Mouse (Mus musculus): ENCODE measurements around the gene Polrmt. TPM values are rescaled to one million over a fixed set of nuclear protein-coding genes. Genes with fewer than 3 reads are reported as not detected.

Gene Polrmt
- total and polyA plus RNA-seq, 2 experiments from 2014 or later, result 29.7 to 36.5 TPM

DNA sequence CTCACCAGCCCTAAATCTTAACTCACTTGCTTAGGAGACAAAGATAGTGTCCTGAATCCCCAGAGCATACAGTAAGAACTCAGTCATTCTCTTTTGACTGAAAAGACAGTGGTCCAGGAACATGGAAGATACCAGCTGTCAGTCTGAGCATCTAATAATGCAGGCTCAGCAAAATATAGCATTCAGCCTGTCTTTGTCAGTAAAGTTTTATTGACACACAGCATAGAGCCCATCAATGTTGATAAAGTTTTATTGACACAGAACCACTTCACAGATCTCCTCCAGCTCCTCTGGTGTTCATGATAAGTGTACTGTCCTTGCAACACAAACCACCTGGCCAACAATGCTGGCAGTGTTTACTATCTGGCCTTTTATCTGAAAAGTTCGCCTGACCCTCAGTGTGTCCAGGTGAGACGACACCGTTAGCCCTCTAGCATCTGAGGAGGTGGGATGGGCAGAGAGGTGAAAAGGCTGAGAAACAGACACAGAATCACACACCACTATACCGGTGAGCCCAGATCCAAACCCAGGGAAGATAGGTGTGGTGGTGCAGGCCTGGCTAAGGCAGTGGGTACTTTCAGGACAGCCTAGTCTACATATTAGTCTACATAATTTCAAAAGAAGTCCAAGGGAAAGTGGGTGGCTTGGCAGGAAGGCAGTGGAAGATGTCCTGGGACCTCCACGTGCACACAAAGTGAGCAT, 46.1 kb upstream of the Polrmt start:
- 88% methylated on average over 5 of the region's 5 CpGs for WGBS
- H3K27ac ChIP-seq, result no peak overlapping the region
- TF ChIP-seq CTCF (IDR thresholded peaks at IDR 0.05; ENCODE audit: low read depth), result no peak
- no peak overlapping the region for H3K4me3 ChIP-seq (ENCODE audit: low read length)
- H3K27me3 ChIP-seq (ENCODE audit: insufficient read depth, low read length), result no peaks in the 10 kb centered on the region
- ATAC-seq, result no peak
- DNase-seq (ENCODE audit: low spot score), result no peak
- no peaks in the 10 kb centered on the region for H3K36me3 ChIP-seq (ENCODE audit: insufficient read depth, low read length)
- H3K9ac ChIP-seq (replicated peaks; ENCODE audit: low read length), result no peak overlapping the region
- no peaks in the 10 kb centered on the region for H3K9me3 ChIP-seq (ENCODE audit: low read length)
- peaks cover 13% of the 10 kb centered on the region for H3K4me1 ChIP-seq (ENCODE audit: insufficient read depth, low read length)
- no peak overlapping the region; the same call in 1 of the 2 replicates for H3K4me2 ChIP-seq (ENCODE audit: low read depth, low read length)

GRCm38 (mm10) chr10:79790861-79791260, 44.5 kb upstream of the Polrmt start, which contains the start of gene Prss57:
Prss57 (minus strand) TSS chr10:79790961.
- Histone ChIP-seq H3K36me3 (ENCODE audit: insufficient read depth, low read length) (no peaks in the 10 kb centered on the region), H3K27me3 (ENCODE audit: insufficient read depth, low read length) (no peaks in the 10 kb centered on the region), H3K4me1 (ENCODE audit: insufficient read depth, low read length) (peaks cover 9% of the 10 kb centered on the region), H3K4me3 (ENCODE audit: low read length) (no peak within 1 kb of the TSS), H3K4me2 (ENCODE audit: low read depth, low read length) (no peak within 1 kb of the TSS), H3K9ac (replicated peaks; ENCODE audit: low read length) (no peak within 1 kb of the TSS), H3K27ac (no peak within 1 kb of the TSS), H3K9me3 (ENCODE audit: low read length) (no peaks in the 10 kb centered on the region)
- DNase-seq (ENCODE audit: low spot score), result no peak
- ATAC-seq, result no peak
- TF ChIP-seq CTCF (IDR thresholded peaks at IDR 0.05; ENCODE audit: low read depth), result no peak
- WGBS, result 86% methylated on average over 4 of the region's 4 CpGs

- Histone ChIP-seq H3K4me3 (ENCODE audit: low read length) (no peak overlapping the region), H3K9me3 (ENCODE audit: low read length) (no peaks in the 10 kb centered on the region), H3K36me3 (ENCODE audit: insufficient read depth, low read length) (no peaks in the 10 kb centered on the region), H3K4me1 (ENCODE audit: insufficient read depth, low read length) (0 out of 2 replicates have a peak, but pooled peaks cover under 1% of the 10 kb centered on the region), H3K27me3 (ENCODE audit: insufficient read depth, low read length) (no peaks in the 10 kb centered on the region), H3K9ac (replicated peaks; ENCODE audit: low read length) (no peak overlapping the region), H3K27ac (no peak overlapping the region), H3K4me2 (ENCODE audit: low read depth, low read length) (no peak overlapping the region)
- 49% methylated on average over 2 of the region's 2 CpGs for WGBS
- ATAC-seq, result no peak
- DNase-seq (ENCODE audit: low spot score), result no peak
- no peak for TF ChIP-seq CTCF (IDR thresholded peaks at IDR 0.05; ENCODE audit: low read depth)
Observed at GRCm38 (mm10) chr10:79789581-79789980, 43.2 kb upstream of the Polrmt start.

- H3K9ac ChIP-seq (replicated peaks; ENCODE audit: low read length), result no peak overlapping the region
- H3K27me3 ChIP-seq (ENCODE audit: insufficient read depth, low read length), result no peaks in the 10 kb centered on the region
- no peaks in the 10 kb centered on the region for H3K4me1 ChIP-seq (ENCODE audit: insufficient read depth, low read length)
- WGBS, result 36% methylated on average over 7 of the region's 7 CpGs
- DNase-seq (ENCODE audit: low spot score), result peak; percentile 87
- H3K27ac ChIP-seq, result no peak overlapping the region
- ATAC-seq, result no peak
- H3K9me3 ChIP-seq (ENCODE audit: low read length), result no peaks in the 10 kb centered on the region
- H3K4me2 ChIP-seq (ENCODE audit: low read depth, low read length), result no peak overlapping the region
- no peaks in the 10 kb centered on the region for H3K36me3 ChIP-seq (ENCODE audit: insufficient read depth, low read length)
- H3K4me3 ChIP-seq (ENCODE audit: low read length), result no peak overlapping the region
- TF ChIP-seq CTCF (IDR thresholded peaks at IDR 0.05; ENCODE audit: low read depth), result peak; percentile 91
Observed at GRCm38 (mm10) chr10:79788386-79789158, 42.2 kb upstream of the Polrmt start.

- ATAC-seq (no peak), DNase-seq (ENCODE audit: low spot score) (peak; percentile 55)
- H3K4me3 ChIP-seq (ENCODE audit: low read length), result no peak overlapping the region
- H3K27ac ChIP-seq, result no peak overlapping the region
- no peak overlapping the region for H3K9ac ChIP-seq (replicated peaks; ENCODE audit: low read length)
- H3K4me1 ChIP-seq (ENCODE audit: insufficient read depth, low read length), result peaks cover 4% of the 10 kb centered on the region; the same call in 1 of the 2 replicates
- no peaks in the 10 kb centered on the region for H3K27me3 ChIP-seq (ENCODE audit: insufficient read depth, low read length)
- WGBS, result 37% methylated on average over 27 of the region's 27 CpGs
- H3K9me3 ChIP-seq (ENCODE audit: low read length), result no peaks in the 10 kb centered on the region
- no peak overlapping the region for H3K4me2 ChIP-seq (ENCODE audit: low read depth, low read length)
- H3K36me3 ChIP-seq (ENCODE audit: insufficient read depth, low read length), result no peaks in the 10 kb centered on the region
- TF ChIP-seq CTCF (IDR thresholded peaks at IDR 0.05; ENCODE audit: low read depth), result peak; percentile 55
Observed at GRCm38 (mm10) chr10:79783920-79784800, 37.8 kb upstream of the Polrmt start.

DNA sequence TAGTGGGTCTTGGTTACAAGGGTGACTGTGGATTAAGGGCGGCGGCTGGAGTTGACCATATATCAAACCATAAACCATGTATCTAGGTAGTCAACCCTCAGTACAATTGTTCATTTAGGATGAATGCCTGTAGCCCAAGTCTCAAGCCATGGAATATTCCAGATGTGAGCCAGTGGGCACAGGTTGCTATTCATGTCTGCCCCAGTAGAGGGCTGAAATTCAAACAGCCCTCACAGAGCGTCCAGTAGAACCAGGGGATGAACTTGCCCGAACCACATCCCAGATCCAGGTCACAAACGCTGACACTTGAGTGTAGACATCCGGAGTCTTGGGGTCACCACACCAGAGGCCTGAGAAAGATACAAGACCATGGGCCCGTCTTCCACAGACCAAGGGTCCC, 36.7 kb upstream of the Polrmt start:
- no peak overlapping the region for H3K4me3 ChIP-seq (ENCODE audit: low read length)
- H3K4me1 ChIP-seq (ENCODE audit: insufficient read depth, low read length), result peaks cover 4% of the 10 kb centered on the region; the same call in 1 of the 2 replicates
- H3K9ac ChIP-seq (replicated peaks; ENCODE audit: low read length), result no peak overlapping the region
- no peaks in the 10 kb centered on the region for H3K36me3 ChIP-seq (ENCODE audit: insufficient read depth, low read length)
- no peak overlapping the region for H3K4me2 ChIP-seq (ENCODE audit: low read depth, low read length)
- WGBS, result 65% methylated on average over 7 of the region's 7 CpGs
- DNase-seq (ENCODE audit: low spot score) (no peak), ATAC-seq (no peak)
- no peaks in the 10 kb centered on the region for H3K27me3 ChIP-seq (ENCODE audit: insufficient read depth, low read length)
- H3K9me3 ChIP-seq (ENCODE audit: low read length), result no peaks in the 10 kb centered on the region
- H3K27ac ChIP-seq, result no peak overlapping the region
- peak; percentile 58 for TF ChIP-seq CTCF (IDR thresholded peaks at IDR 0.05; ENCODE audit: low read depth)

All from hindbrain, postnatal 0 days (tissue).